Mouse (Mus musculus): ENCODE data around the gene Tmbim4. TPM values are rescaled to one million over a fixed set of nuclear protein-coding genes. Genes with fewer than 3 reads are reported as not detected.

Tmbim4 gene
- total and polyA plus RNA-seq, 3 experiments = 91.9 to 194 (median 112) TPM

DNA sequence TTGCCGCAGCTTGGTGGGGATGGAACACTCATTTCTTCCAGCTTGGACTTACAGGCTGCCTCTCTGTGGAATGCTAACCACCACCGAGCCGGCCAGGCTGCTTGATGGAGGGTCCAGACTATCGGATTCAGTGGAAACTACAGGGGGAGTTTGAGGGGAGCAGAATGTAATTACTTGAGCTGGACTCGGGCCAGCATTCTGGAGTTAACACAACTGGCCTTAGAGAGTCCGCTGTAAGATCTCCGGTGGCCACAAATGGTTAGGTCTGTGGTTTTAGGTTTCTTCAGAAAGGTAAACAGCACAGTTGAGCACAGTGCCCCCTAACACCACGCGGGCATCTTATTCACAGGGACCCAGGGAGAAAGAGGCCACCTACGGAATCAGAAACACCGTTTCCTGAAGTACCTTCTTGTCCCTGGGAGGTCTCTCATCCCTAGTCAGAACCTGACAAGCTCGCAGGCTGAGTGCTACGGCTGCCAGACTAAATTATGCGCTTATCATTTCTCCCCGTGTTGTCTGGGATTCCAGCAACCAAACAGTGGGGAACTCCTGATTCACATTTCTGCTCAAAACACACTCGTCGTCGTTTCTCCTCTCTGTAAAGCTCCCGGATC is 71.0 kb downstream of the Tmbim4 start:
- no peaks in the 10 kb centered on the region for H3K36me3 ChIP-seq (ENCODE audit: control insufficient read depth, insufficient read depth, low read length)
- H3K79me2 ChIP-seq (replicated peaks; ENCODE audit: control insufficient read depth, insufficient read depth, low read length) = no peaks in the 10 kb centered on the region
- DNase-seq = no peak
- 12% methylated on average over 19 of the region's 19 CpGs for WGBS
- H3K27ac ChIP-seq = no peak overlapping the region
- H3K4me1 ChIP-seq (ENCODE audit: control insufficient read depth, insufficient read depth, low read length) = no peaks in the 10 kb centered on the region
- H3K9ac ChIP-seq (ENCODE audit: low read depth, low read length) = no peak overlapping the region
- H3K27me3 ChIP-seq (ENCODE audit: control insufficient read depth, insufficient read depth, low read length) = peaks cover 7% of the 10 kb centered on the region; the same call in 1 of the 2 replicates
- intact Hi-C loops (cut with DNase I) = no loop called here
- no peak overlapping the region for H3K4me3 ChIP-seq
- TF ChIP-seq EP300 (IDR thresholded peaks at IDR 0.05; ENCODE audit: insufficient read depth, low read depth, low read length) = no peak
- TF ChIP-seq CTCF (IDR thresholded peaks at IDR 0.05) = no peak
- TF ChIP-seq POLR2A (IDR thresholded peaks at IDR 0.05; ENCODE audit: insufficient read depth, low read depth, low read length) = no peak

DNA sequence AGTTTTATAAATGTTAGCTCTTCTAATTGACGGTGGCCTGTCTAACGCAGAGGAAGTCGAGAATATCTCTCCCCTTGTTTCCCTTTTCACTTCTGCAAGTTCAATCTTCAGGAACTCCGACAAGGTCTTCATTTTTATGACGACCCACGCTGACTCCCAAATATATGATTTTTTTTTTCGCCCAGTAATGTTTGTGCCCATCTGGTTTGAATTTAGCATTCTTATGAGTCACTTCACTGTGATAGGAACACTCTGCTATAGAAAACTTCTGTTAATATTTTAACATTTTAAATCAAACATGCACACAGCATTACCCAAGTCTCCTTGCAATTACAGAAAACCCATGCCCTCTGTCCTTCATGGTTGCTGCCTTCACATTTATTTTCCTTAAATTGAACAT is 71.9 kb downstream of the Tmbim4 start:
- DNase-seq = no peak
- 72% methylated on average over 7 of the region's 7 CpGs for WGBS
- H3K9ac ChIP-seq (ENCODE audit: low read depth, low read length) = no peak overlapping the region
- intact Hi-C loops (cut with DNase I) = no loop called here
- H3K79me2 ChIP-seq (replicated peaks; ENCODE audit: control insufficient read depth, insufficient read depth, low read length) = no peaks in the 10 kb centered on the region
- TF ChIP-seq EP300 (IDR thresholded peaks at IDR 0.05; ENCODE audit: insufficient read depth, low read depth, low read length) (no peak), POLR2A (IDR thresholded peaks at IDR 0.05; ENCODE audit: insufficient read depth, low read depth, low read length) (no peak), CTCF (IDR thresholded peaks at IDR 0.05) (no peak)
- no peak overlapping the region for H3K4me3 ChIP-seq
- peaks cover 7% of the 10 kb centered on the region; the same call in 1 of the 2 replicates for H3K27me3 ChIP-seq (ENCODE audit: control insufficient read depth, insufficient read depth, low read length)
- H3K4me1 ChIP-seq (ENCODE audit: control insufficient read depth, insufficient read depth, low read length) = no peaks in the 10 kb centered on the region
- no peaks in the 10 kb centered on the region for H3K36me3 ChIP-seq (ENCODE audit: control insufficient read depth, insufficient read depth, low read length)
- H3K27ac ChIP-seq = no peak overlapping the region

Other genes starting within 250 kb of the Tmbim4 start
- 10 to 100 TPM in 1 of 2 experiments, 1 to 10 TPM in 1; 7.7 to 11.0 TPM for gene Helb, start 88.6 kb upstream of the Tmbim4 start, total RNA-seq (2021)
- gene Helb, start 88.6 kb upstream of the Tmbim4 start, polyA plus RNA-seq (2012; rRNA removed) = 3.7 and 7.1 TPM in 2 replicates
- gene Irak3, start 540 bp downstream of the Tmbim4 start, total RNA-seq (2021) = 1 to 10 TPM; 3.0 to 3.7 TPM
- gene Irak3, start 540 bp downstream of the Tmbim4 start, polyA plus RNA-seq (2012; rRNA removed) = 2.6 and 3.7 TPM in 2 replicates
- 1 to 10 TPM; 8.5 to 8.8 TPM for gene Llph, start 25.5 kb downstream of the Tmbim4 start, total RNA-seq (2021)
- 4.5 and 5.4 TPM in 2 replicates for gene Llph, start 25.5 kb downstream of the Tmbim4 start, polyA plus RNA-seq (2012; rRNA removed)